Mouse (Mus musculus) MEL (cell line): ENCODE data around the gene Mfap1a. TPM values are rescaled to one million over a fixed set of nuclear protein-coding genes. Genes with fewer than 3 reads are reported as not detected.

Experiments
- DNase-seq: peaks from one replicate; pipeline ENCODE4 v3.0.0; 2011; ENCODE audit warnings: low read depth, low spot score
- H3K27ac ChIP-seq: 2 replicates; pipeline ENCODE4 v1.5.1; 2012; ENCODE audit warnings: low read depth, mild to moderate bottlenecking, control low read depth, low read length, moderate library complexity; ENCODE audit not compliant: control insufficient read depth
- H3K27me3 ChIP-seq, 2 experiments: fragments of 150-350 bp in 1 of 2; sonication (generic) in 1 of 2; 2 replicates each; pipeline ENCODE4 v1.6.1; 2012; ENCODE audit warnings: low read length in 2 of 2, mild to moderate bottlenecking in 2 of 2, improper control_type of control experiment in 1 of 2, moderate library complexity in 1 of 2; ENCODE audit not compliant: insufficient read depth in 2 of 2, control insufficient read depth in 1 of 2
- H3K36me3 ChIP-seq, 2 experiments: 2 replicates each; pipeline ENCODE4 v1.6.1; 2012 to 2014; ENCODE audit warnings: low read length in 2 of 2, improper control_type of control experiment in 1 of 2, inconsistent platforms in 1 of 2, mild to moderate bottlenecking in 1 of 2; ENCODE audit not compliant: insufficient read depth in 2 of 2, control insufficient read depth in 1 of 2
- H3K4me1 ChIP-seq, 2 experiments: fragments of 150-350 bp in 1 of 2; sonication (generic) in 1 of 2; 2 replicates each; pipeline ENCODE4 v1.6.1; 2012; ENCODE audit warnings: low read length in 2 of 2, improper control_type of control experiment in 1 of 2, mild to moderate bottlenecking in 1 of 2; ENCODE audit not compliant: insufficient read depth in 2 of 2, control insufficient read depth in 1 of 2
- H3K4me3 ChIP-seq, 2 experiments: fragments of 150-350 bp in 1 of 2; sonication (generic) in 1 of 2; 2 replicates each; pipeline ENCODE4 v1.5.1; 2012; ENCODE audit warnings: low read depth in 2 of 2, low read length in 2 of 2, mild to moderate bottlenecking in 2 of 2, moderate library complexity in 2 of 2, control low read depth in 1 of 2, improper control_type of control experiment in 1 of 2; ENCODE audit not compliant: control insufficient read depth in 1 of 2, insufficient read depth in 1 of 2
- H3K79me2 ChIP-seq: 2 replicates; pipeline ENCODE4 v1.6.1; 2012; ENCODE audit warnings: mild to moderate bottlenecking, low read length, moderate library complexity; ENCODE audit not compliant: control insufficient read depth, poor library complexity, insufficient read depth
- H3K9ac ChIP-seq: 2 replicates; pipeline ENCODE4 v1.6.1; 2012; ENCODE audit warnings: low read depth, mild to moderate bottlenecking, control low read depth, low read length, moderate library complexity; ENCODE audit not compliant: control insufficient read depth, poor library complexity, severe bottlenecking
- H3K9me3 ChIP-seq: fragments of 150-350 bp; sonication (generic); replicated peaks from 2 replicates; pipeline ENCODE4 v1.6.1; 2012; ENCODE audit warnings: mild to moderate bottlenecking, low read length, improper control_type of control experiment, moderate library complexity; ENCODE audit not compliant: insufficient read depth
- E2F4 ChIP-seq: IDR thresholded peaks from 2 replicates; pipeline ENCODE4 v1.6.1; 2011; ENCODE audit warnings: low read depth, low read length, improper control_type of control experiment, borderline replicate concordance
- MAFK ChIP-seq: IDR thresholded peaks from 2 replicates; pipeline ENCODE4 v1.6.1; 2011; ENCODE audit warnings: low read depth, mild to moderate bottlenecking, low read length, improper control_type of control experiment, borderline replicate concordance
- MYC ChIP-seq: IDR thresholded peaks from 2 replicates; pipeline ENCODE4 v1.6.1; 2011; ENCODE audit warnings: low read depth, mild to moderate bottlenecking, low read length, improper control_type of control experiment, moderate library complexity
- NELFE ChIP-seq: IDR thresholded peaks from 2 replicates; pipeline ENCODE4 v1.6.1; 2011; ENCODE audit warnings: low read depth, low read length, improper control_type of control experiment
- NRF1 ChIP-seq: IDR thresholded peaks from 2 replicates; pipeline ENCODE4 v1.6.1; 2014; ENCODE audit warnings: low read depth, mild to moderate bottlenecking, inconsistent platforms, low read length, improper control_type of control experiment, moderate library complexity; ENCODE audit not compliant: poor library complexity, insufficient read depth, severe bottlenecking
- POLR2AphosphoS2 ChIP-seq: IDR thresholded peaks from 2 replicates; pipeline ENCODE4 v1.6.1; 2011; ENCODE audit warnings: low read length, improper control_type of control experiment
- POLR2AphosphoS5 ChIP-seq: IDR thresholded peaks from 2 replicates; pipeline ENCODE4 v1.6.1; 2012; ENCODE audit warnings: low read depth, borderline replicate concordance, mild to moderate bottlenecking, inconsistent platforms, low read length, moderate library complexity, mixed read lengths
- SIN3A ChIP-seq: IDR thresholded peaks from 2 replicates; pipeline ENCODE4 v1.6.1; 2012; ENCODE audit warnings: low read length, improper control_type of control experiment, inconsistent platforms
- UBTF ChIP-seq: IDR thresholded peaks from 2 replicates; pipeline ENCODE4 v1.6.1; 2012; ENCODE audit warnings: low read depth, mild to moderate bottlenecking, inconsistent platforms, low read length, improper control_type of control experiment, moderate library complexity, borderline replicate concordance; ENCODE audit not compliant: insufficient read depth
- ZKSCAN1 ChIP-seq: IDR thresholded peaks from 2 replicates; pipeline ENCODE4 v1.6.1; 2012; ENCODE audit warnings: low read depth, mild to moderate bottlenecking, inconsistent platforms, low read length, improper control_type of control experiment, moderate library complexity
- polyA plus RNA-seq, 2 experiments: library from polyadenylated mRNA; stranded (reverse) in 1 of 2; unstranded in 1 of 2; fragments of >175 nt in 1 of 2; fragments of >200 nt in 1 of 2; gene quantifications; 2 replicates each; pipeline versions ENCODE4 v1.2.1 to v1.2.4; 2012; ENCODE audit warnings: low replicate concordance in 2 of 2, low read depth in 1 of 2; ENCODE audit not compliant: insufficient read length in 2 of 2, insufficient read depth in 1 of 2, missing spikeins in 1 of 2
- total RNA-seq: library from RNA; depleted of rRNA; stranded (reverse); fragments of 300-350 nt; gene quantifications from 2 replicates; pipeline ENCODE4 v1.2.3, GENCODE M21; 2012

Gene Mfap1a
- total and polyA plus RNA-seq, 3 experiments = 23.8 to 29.3 TPM; not detected in 1

DNA sequence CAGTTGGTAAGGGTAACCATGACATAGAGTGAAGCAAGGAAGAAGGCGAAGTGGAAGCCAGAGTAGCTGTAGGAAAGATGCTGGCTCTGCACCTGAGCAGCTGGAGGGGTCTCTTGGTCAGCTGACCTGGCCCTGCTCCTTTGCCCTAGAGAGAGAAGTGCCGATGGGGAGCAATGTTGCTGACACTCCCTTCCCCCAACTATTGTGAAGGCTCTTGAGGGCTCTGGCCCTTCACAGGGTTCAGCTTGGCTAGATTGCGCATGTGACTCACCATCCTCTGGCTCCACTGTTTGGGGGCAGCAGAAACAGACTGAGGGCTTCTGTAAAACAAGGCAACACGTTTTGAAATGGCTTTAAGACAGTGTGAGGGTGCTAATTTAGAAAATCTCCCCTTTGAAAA, 54.1 kb downstream of the Mfap1a start:
- H3K4me1 ChIP-seq = peaks cover 9 to 16% of the 10 kb centered on the region in 2 experiments
- no peak overlapping the region for H3K27ac ChIP-seq

DNA sequence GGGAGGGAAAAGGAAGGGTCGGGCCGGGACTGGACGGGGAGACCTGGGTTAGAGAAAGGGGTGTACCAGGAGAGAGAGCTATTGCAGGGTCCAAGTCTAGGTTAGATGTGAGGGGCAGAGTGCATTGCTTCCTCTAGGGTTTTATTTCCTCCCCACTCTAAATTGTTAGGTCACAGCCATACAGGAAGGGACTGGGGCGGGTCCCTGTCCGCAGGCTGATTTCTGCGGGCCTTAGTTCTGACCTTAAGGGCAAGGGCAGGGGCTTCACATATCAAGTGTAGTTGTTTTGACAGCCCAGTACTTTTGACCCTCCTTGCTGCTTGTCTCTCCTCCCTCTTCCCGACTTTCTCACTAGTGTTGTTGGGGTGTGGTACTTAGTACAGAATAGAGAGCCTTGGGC, 56.4 kb downstream of the Mfap1a start:
- no peak for TF ChIP-seq POLR2AphosphoS2
- TF ChIP-seq SIN3A = peak; percentile 13; the same call in 1 of the 2 replicates
- TF ChIP-seq, all 39 proteins: peak for 1
- Histone ChIP-seq H3K27me3 (no peaks in the 10 kb centered on the region), H3K36me3 (peaks cover 0 to 27% of the 10 kb centered on the region in 2 experiments; a peak in 2 of 4 replicates), H3K4me3 (peak overlapping the region; percentile 82 to 89), H3K79me2 (peaks cover 19% of the 10 kb centered on the region), H3K9me3 (no peaks in the 10 kb centered on the region), H3K9ac (peak overlapping the region; percentile 84), H3K27ac (peak overlapping the region; percentile 11; the same call in 1 of the 2 replicates), H3K4me1 (peaks cover 18 to 30% of the 10 kb centered on the region in 2 experiments)
- DNase-seq = peak; percentile 43

More for the DNA sequence above, 54.1 kb downstream of the Mfap1a start:
- peaks cover 0 to 20% of the 10 kb centered on the region in 2 experiments; a peak in 2 of 4 replicates for H3K36me3 ChIP-seq
- no peaks in the 10 kb centered on the region for H3K9me3 ChIP-seq
- H3K4me3 ChIP-seq = no peak overlapping the region
- H3K79me2 ChIP-seq = peaks cover 22% of the 10 kb centered on the region
- DNase-seq = no peak
- H3K27me3 ChIP-seq = no peaks in the 10 kb centered on the region
- H3K9ac ChIP-seq = no peak overlapping the region
- TF ChIP-seq NELFE = no peak
- no peak for TF ChIP-seq MYC

DNA sequence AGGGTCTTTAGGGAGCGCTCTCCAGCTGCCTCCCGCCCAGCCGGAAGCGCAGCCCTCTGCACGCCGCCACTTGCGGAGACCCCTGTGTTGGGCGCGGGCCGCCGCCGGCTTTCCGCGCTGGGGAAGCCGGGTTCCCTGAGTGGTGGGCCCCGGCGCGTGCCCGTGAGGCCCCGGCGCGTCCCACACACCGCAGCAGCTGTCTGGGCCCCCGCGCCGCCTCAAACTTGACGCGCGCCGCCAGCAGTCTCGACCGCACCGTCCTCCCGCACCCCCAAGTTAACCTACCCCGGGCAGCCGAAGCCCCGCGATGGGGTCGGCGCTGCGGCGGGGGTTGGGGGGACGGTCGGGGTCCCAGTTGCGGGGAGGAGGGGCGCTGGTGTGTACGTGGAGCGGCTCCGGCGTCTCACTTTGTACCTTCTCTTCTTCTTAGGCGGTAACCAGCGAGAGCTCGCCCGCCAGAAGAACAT, 56.9 kb downstream of the Mfap1a start:
- H3K36me3 ChIP-seq = peaks cover 0 to 30% of the 10 kb centered on the region in 2 experiments; a peak in 2 of 4 replicates
- peaks cover 18 to 35% of the 10 kb centered on the region in 2 experiments for H3K4me1 ChIP-seq
- H3K9me3 ChIP-seq = no peaks in the 10 kb centered on the region
- H3K4me3 ChIP-seq = peak overlapping the region; percentile 82 to 89
- TF ChIP-seq MAFK (no peak), ZKSCAN1 (no peak), POLR2AphosphoS5 (no peak), MYC (no peak; the same call in 1 of the 2 replicates), SIN3A (peak; percentile 36; the same call in 1 of the 2 replicates), UBTF (0 out of 2 replicates have a peak, but pooled peaks have one; percentile 27), NRF1 (no peak), E2F4 (no peak), POLR2AphosphoS2 (no peak)
- peaks cover 19% of the 10 kb centered on the region for H3K79me2 ChIP-seq
- peak overlapping the region; percentile 79 for H3K27ac ChIP-seq
- H3K9ac ChIP-seq = peak overlapping the region; percentile 84
- no peaks in the 10 kb centered on the region for H3K27me3 ChIP-seq
- no peak for DNase-seq
